Mouse (Mus musculus): ENCODE results near the gene Prkar1b.
A peak's percentile ranks its signal among the peaks of the same experiment; 100 is the strongest.

Prkar1b gene

GRCm38 (mm10) chr5:139098991-139099972, 50.5 kb downstream of the Prkar1b start:
- no peak for DNase-seq

- no peak for DNase-seq
Measured at GRCm38 (mm10) chr5:139095297-139096110, 54.3 kb downstream of the Prkar1b start.

DNA sequence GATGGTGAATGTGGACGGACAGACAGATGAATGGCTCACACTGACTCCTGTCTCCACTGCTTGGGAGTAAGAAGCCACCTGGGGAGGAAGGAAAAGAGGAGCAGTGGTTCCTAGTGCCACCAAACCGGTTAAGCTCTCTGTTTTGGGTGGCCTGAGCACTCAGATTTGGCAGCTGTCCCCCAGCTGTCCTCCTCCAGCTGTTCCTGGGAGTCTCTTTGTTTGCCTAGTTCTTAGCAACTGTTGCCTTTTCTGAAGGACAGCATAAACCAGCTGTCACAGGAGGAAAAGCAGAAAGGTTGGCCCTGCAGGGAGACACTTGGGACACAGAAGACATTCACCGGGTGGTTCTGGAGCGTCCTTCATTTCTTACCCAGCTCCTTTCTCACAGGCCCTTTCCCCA, 56.3 kb downstream of the Prkar1b start:
- DNase-seq: no peak

GRCm38 (mm10) chr5:139091713-139092112, 58.1 kb downstream of the Prkar1b start:
- DNase-seq: no peak

DNA sequence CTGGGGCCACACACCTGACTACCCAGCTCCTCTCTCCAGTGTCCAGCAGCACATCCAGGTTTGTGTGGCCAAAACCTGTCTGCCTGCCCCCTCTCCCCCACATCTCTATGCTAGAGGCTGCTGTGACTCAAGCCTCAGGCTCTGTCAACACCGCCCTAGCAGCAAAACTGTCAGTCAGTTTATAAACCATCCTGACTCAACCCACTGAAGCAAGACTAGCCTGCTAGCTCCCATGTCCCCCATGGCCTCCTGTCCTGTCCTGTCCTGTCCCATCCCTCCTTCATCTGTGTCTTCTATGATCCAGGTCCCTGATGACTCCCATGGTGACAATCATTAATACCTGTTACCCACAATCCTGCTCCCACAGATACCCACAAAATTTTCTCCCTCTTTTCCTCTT, 59.6 kb downstream of the Prkar1b start:
- DNase-seq: no peak

DNA sequence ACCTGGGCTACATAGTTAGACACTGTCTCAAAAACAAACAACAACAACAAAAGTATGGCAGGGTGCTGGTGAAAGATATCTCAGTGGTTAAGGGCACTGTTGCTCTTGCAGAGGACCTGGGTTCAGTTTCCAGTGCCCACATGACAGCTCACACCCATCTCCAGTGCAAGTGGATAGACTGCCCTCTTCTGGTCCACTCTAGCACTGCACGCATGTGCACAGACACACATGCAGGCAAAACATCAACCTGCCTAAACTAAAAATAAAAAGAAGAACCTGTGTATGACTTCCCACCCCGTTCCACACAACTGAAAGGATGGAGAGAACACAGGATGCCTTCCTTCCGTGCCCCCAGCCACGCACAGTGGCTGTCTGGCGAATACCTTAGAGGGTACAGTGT, 61.6 kb downstream of the Prkar1b start:
- no peak for DNase-seq

- DNase-seq: no peak
Measured at GRCm38 (mm10) chr5:139084831-139085519, 64.8 kb downstream of the Prkar1b start.

- DNase-seq: no peak
Measured at GRCm38 (mm10) chr5:139084302-139084701, 65.5 kb downstream of the Prkar1b start.

- no peak for DNase-seq
Measured at GRCm38 (mm10) chr5:139083841-139084240, 66.0 kb downstream of the Prkar1b start.

- DNase-seq: no peak
Measured at GRCm38 (mm10) chr5:139081370-139081769, 68.4 kb downstream of the Prkar1b start.

- DNase-seq: no peak
Measured at GRCm38 (mm10) chr5:139078156-139078462, 71.7 kb downstream of the Prkar1b start.

DNA sequence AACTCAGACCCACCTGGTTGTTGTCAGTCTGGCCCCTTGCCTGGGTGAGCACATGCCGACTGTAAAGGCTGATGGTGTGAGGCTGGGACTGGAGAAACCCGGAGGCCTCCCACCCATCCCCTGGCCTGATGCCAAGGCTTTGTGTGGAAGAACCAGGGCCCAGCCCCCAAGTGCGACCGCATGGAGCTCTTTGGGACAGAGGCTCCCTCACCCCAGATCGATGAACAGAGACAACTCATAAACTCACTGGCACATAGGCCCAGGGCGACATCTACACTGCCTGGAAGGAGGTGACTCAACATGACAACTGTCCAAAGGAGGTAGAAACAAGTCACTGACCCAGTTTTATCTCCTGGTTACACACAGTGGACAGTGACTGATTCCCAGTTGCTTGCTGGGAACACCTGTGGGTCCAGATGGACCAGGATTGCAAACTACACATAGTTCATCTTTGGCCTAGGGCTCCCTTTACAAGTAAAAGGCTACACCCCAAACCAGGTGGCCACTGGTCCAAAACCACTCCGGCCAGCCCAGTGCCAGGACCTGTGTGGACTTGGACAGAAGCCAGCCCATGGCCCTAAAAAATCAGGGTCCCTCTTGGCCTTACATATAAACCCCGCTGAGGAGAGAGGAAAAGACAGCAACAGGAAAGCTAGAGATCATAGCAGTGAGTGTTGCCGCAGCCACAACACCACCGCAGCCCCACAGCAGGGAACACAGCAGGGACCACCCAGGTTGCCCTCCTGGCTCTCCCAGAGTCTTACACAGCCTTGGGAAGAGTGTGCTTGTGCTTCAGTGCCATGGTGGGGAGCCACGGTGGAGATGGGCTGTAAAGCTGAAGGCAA, 72.3 kb downstream of the Prkar1b start:
- no peak for DNase-seq

- DNase-seq: no peak
Measured at GRCm38 (mm10) chr5:139076450-139076849, 73.4 kb downstream of the Prkar1b start.

GRCm38 (mm10) chr5:139075791-139076190, 74.0 kb downstream of the Prkar1b start:
- no peak for DNase-seq

GRCm38 (mm10) chr5:139075125-139075524, 74.7 kb downstream of the Prkar1b start:
- DNase-seq: peak; percentile 26 to 36

DNA sequence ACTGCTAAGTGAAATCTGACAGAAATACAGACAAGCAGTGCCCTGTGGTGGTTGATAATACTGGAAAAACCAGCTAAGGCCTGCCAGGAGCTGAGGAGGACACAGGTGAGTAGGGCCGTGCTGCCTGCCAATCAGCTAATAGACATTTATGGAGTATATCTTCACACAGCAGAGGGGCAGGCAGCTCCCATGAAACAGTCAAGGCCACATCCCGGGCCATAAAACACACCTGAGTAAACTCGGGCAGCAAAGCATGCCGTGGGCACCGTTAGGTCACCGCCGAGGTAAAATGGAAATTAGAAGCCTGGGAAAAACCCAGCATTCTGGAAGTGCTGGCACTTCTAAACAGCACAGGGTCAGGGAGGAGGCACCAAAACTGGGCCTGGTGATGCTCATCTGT, 75.8 kb downstream of the Prkar1b start:
- DNase-seq: no peak

DNA sequence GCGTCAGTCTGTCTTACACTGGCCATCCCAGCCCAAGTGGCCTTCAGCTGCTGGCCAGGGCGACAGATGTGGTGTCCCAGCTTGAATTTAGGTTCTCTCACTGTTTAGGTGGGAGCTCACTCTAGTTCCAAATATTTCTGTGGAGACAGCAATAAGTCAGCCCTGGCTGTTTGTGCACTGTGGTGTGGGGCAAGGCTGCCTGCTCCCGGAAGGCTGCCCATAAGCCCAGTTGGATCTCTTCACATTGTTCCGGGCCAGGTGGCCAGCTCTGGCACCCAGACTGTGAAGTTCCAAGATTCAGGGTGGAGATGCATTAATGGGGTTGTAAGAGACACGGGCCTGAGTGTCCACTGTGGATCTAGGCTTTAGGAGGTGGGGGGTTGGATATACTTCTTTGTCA, 76.9 kb downstream of the Prkar1b start:
- DNase-seq: no peak

DNA sequence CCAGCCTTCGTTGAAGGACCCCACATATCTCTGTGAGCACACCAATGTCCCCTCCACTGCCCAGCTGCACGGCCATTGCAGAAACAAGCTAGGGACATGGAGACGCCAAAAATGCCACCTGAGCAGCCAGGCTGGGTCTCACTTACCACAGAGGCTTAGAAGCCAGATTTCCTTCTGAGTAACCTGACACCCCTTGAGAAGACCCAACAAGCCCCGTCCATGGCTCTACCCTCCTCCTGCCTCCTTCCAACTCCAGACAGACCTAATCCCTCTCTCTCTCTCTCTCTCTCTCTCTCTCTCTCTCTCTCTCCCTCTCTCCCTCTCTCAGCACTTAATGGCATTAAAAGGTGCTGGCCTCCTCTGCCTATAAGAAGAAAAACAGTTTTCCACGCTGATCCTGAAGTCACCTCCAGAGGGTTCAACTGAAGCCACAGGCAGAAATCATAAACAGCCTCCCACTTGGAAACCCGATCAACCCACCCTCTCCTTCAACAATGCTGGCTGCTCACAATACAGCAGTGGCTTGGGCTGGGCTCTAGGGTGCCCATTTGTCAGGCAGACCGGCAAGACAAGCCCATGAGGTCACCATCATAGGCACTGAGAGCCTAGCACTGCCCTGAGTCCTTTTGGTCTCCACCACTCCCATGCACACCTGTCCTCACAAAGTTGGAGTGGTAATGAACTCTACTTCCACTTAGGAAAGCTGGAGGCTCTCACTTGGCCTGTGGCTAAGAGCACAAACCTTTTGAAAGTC, 82.8 kb downstream of the Prkar1b start:
- DNase-seq: no peak

DNA sequence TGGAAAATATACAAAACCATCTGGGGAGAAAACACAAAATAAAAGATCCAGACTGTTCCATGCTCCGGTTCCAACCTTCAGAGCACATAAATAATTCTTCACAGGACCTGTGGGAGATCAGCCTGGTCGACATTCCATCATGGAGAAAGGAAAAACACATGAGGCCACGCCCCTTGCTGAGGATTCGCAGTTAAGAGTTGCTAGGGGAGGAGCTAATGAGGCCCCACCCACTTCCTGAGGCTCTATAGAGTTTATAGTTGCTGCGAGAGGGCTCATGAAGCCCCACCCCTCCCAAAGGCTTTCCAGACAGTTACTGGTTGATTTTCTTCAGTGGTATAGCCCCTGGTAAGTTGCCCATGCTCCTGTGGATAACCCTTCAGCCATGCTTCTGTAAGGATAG, 85.2 kb downstream of the Prkar1b start:
- no peak for DNase-seq

GRCm38 (mm10) chr5:139061680-139062079, 88.1 kb downstream of the Prkar1b start:
- DNase-seq: no peak

- DNase-seq: no peak
Measured at GRCm38 (mm10) chr5:139060460-139061051, 89.2 kb downstream of the Prkar1b start.

Data from thymus, adult 18-20 months (tissue).